Mouse (Mus musculus) megakaryocyte, adult 5-6 weeks (primary cell): ENCODE results near the gene Camsap1. TPM values are rescaled to one million over a fixed set of nuclear protein-coding genes. Genes with fewer than 3 reads are reported as not detected.

Source experiments
- ATAC-seq: 2 replicates; pipeline ENCODE4 v1.8.0; 2016; ENCODE audit warnings: mild to moderate bottlenecking, inconsistent platforms; ENCODE audit not compliant: poor library complexity, severe bottlenecking
- total RNA-seq, 2 experiments: library from RNA; stranded (forward) in 1 of 2; stranded (reverse) in 1 of 2; fragments of 153-499, 151-499 nt in 1 of 2; fragments of 221-1000, 200-1000 nt in 1 of 2; gene quantifications; 2 replicates each; pipeline versions ENCODE4 v1.2.3 to v1.2.4; 2015 to 2017

Camsap1 gene
- total RNA-seq (2015) (3.4 and 4.4 TPM in 2 replicates), total RNA-seq (2017) (10.2 and 24.2 TPM in 2 replicates)

DNA sequence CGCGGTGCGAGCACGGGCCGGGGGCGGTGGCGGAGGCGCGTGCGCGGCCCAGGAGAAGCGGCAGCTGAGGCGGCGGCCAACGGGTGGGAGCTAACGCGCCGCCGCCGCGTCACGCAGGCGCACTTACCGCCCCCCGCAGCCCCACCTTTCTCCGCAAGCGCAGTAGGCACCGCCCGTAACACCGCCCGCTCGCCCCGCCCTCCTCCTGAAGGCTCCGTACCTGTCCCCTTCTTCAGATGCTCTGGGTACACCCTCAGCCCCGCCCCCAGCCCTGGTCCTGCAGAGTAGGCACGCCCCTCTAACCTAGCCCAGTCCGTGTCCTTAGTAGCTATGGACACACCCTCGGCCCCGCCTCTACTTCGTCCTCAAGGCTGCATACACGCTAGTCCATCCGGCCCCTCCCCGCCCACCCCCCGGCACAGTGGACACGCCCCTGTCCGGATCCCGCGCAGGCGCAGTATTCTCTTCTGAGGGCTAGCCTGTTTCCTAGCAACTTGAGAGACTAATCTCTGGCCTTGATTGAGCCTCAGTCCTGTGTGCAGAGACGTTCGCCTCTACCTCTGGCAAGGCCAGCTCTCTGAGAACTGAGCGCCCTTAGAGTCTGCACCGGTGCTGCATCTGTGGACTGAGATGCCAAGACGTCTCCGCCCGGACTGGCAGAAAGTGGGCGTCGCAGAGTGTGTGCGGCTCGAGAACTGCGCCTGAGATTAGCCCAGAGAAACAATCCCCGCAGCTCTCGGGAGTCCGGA is at the start of gene Camsap1:
TSS of gene Camsap1 (minus strand) at position 124 of the 749 bp plus-strand sequence.
- peak; percentile 98 for ATAC-seq

DNA sequence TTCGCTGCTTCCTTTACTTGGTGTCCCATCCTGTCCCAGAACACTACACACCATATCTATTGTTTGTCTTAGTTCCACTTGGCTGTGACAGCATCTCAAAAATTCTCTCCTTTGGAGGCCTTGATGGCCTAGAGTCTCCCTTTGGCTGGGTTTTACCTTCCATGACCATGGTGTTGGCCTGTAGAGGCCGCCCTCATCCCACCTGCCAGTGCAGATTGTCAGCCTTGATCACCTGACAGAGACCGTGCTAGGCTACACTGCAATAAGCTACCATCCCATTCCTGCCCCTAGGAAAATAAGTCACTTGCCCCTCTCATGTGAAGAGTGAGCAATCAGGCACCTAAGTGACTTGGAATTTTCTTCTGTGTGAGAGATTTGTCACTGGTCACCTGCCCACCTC is 47.2 kb upstream of the Camsap1 start:
- ATAC-seq = no peak

DNA sequence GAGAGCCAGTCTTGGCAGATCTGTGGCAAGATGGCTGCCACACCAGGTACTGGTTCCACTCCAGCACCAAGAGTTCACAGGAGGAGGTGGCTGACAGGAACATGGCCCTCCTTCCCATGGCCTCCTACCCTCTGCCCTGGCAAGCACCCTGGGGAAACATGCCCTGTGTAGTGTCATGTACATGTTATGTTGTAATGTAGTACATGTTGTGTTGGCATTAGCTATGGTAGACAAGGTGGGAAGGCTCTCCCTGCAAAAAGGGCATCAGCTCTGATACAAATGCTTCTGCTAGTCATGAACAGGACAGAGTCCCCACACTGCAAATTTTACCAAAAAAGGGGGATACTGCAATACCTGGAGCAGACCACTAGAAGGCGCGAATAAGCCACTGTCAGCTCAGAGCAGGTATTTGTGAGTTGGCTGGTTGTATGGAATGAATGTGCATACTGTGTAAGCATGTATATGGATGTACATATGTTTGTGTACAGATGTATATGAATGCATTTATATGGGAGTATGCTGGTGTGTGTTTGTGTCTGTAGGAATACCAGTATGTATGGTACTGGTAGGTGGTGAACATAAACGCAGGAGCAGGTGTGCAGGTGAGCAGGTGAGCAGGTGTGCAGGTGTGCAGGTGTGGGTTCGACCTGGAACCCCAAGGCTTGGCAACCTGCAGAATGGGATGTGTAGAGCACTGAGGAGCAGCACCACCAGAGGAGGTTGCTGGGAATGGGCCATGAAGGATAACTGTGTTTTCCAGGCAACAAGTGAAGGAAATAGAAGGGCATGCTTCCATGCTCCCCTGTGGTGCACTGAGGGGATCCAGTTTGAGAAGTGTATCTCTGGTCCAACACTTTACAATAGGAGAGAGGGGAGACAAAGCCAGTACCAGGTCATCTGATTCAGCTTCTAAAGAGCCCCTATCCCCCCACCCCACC is 41.3 kb upstream of the Camsap1 start:
- ATAC-seq = no peak

DNA sequence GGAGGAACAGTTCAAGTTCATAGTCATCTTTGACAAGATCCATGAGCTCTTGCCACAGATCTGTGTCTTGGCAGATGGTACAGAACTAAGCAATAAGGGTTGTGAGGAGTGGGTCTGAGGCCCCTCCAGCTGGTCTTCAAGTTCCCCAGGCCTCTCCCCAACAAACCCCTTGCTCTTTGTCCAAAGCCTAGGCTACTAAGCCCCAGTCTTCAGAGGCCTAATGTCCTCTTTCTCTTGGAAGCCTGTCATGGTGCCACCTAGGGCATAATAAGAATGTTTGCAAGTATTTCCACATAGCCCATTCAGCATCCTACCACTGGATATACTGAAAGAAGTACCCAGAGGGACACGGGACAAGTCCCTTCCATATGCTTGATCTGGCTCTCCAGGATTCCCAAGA is 39.5 kb upstream of the Camsap1 start:
- no peak for ATAC-seq

DNA sequence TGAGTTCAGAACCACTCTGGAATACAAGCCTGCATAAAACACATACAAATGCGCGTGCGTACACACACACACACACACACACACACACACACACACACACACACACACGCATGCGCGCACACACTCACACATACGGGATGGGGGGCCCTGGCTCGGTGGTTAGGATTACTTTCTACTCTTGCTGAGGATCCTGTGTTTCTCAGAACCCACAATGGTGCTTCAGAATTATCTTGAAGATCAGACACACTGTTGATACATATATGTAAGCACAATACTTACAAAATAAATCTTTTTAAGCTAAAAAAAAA is 39.1 kb upstream of the Camsap1 start:
- ATAC-seq = no peak

DNA sequence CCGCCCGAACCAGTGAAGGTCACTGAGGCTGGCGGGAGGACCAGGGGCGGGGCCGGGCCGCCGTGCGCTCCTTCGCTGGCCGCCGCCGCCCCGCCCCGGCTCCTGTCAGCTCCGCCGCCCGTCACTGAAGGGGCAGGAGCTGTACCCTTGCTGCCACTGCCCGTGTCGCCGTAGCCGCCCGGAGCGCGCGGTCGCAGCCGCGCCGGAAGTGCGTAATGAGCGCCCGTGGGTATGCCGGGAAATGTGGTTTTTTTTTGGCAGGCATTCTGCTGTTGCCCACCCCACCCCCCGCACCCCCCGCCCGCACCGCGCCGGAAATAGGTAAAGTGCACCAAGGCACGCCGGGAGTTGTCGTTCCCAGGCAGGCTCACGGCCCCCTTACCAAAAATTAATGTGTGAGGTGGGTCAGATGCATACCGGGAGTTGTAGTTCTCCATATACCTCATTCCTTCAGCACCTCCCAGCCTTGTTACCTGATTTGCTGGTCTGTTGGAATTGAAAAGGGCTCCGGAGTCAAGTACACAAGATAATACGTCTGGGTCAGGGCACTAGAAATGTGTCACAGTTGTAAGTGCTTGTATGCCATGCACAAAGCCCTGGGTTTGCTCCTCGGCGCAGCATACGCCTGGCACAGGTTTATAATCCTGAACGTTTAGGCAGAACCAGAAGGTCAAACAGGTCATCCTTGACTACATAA is 38.6 kb upstream of the Camsap1 start, which contains the start of gene Ubac1:
TSS of gene Ubac1 (minus strand) at position 187 of the 697 bp plus-strand sequence.
- ATAC-seq = peak; percentile 94

DNA sequence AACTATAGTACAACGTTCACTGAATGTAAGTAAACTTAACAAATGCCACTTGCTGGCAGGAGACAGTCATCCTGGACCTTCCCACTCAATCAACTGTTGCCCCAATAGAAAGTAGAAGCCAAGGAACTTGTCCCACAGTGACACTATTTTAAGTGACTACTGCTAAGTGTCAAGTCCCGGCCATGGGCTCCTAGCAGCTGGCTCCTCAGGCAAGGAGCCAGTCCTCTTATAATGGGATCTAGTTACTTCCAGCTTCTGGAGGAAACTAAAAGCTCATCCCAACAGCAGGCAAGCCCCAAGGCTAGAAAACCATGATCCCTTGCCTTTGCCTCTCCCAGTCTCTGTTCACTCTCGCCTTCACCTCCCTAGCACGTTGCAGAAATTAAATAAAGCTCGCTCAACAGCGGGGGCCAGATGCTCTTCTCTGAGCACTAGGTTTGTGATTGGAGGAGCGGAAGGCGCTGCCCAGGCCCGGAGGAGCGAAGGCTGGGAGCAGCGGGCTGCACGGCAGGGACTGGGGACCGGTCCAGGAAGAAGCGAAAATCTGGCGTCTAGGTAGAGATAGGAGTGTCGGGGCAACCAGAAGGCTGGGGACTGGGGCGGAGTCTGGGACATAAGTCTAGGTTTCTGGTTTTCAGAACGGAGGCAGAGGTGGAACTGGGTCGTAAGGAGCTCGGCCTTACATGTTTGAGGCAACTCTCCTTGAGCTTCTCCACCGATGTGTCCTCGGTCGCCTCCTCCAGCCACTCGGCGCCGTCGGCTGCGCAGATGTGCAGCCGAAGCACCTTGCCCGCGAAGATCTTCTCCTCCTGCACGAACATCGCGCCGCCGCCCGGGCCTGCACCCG is 37.9 kb upstream of the Camsap1 start:
- peak; percentile 20 for ATAC-seq

DNA sequence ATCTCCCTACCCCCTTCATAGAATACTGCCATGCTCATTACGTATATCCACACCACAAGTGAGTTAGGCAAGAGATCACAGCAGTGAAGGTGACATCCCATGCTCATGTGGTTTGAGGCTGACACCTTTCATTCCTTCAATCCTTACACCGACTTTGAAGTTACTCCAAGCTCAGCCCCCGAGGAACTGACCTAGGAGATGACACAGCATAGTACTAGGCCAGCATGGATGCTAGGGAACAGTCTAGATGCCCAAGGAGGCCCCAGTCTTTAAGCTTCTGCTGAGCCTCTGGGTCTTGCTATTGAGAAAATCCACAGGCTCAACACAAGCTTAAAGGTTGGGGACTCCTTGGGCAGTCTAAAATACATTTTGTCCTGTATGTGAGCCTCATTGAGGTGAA is 36.8 kb upstream of the Camsap1 start:
- ATAC-seq = no peak

DNA sequence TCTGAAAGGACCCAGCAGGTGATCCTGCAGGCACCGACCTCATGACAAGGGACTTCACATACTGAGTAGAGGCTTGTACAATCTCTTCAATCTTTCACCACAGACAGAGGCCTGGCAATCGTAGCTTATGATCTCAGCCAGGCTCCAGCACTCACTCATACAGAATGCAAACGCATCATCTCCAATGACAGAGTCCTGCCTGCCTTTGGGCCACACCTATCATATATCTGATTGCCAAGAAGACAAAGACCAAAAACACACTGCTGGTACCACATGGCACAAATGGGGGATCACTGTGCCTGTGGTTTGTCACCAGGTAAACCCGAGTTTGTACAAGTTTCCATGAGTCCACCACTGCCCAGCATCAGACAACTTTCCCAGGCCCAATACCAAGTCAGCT is 34.2 kb upstream of the Camsap1 start:
- no peak for ATAC-seq

DNA sequence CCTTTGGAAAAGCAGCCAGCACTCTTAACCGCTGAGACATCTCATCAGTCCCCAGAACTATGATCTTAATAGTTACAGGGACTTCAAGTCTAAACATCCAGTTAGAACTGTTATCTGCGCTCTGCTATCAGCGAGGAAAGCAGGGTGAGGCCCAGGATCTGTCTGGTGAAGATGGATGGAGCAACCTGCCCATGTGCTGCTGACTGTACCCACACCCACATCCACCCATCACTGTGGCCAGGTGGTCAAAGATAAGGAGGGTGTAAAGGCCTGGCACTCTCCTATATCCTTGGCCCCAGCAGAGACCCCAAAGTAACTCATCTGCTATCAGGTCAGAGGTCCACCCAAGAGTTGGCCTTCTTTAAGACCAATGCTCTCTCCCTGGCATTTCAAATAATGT is 30.6 kb upstream of the Camsap1 start:
- peak; percentile 56 for ATAC-seq

DNA sequence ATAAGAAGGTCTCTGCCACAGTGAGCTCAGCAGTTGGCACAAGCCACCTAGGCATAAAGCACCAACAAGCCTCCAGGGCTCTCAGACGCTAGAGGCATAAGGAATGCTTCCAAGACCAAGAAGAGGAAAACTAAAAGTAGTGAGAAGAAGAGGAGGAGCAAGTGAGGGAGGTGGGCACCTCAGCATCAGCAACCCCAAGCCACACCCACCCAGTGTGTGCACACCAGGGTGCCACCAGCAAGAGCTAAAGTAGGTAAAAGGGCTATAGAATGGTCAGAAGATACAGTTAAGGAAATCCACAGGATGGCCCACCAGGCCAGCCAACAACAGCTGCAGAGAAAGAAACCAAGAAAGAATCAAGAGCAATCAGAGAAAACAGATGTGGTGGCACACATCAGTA is 28.3 kb upstream of the Camsap1 start:
- no peak for ATAC-seq

DNA sequence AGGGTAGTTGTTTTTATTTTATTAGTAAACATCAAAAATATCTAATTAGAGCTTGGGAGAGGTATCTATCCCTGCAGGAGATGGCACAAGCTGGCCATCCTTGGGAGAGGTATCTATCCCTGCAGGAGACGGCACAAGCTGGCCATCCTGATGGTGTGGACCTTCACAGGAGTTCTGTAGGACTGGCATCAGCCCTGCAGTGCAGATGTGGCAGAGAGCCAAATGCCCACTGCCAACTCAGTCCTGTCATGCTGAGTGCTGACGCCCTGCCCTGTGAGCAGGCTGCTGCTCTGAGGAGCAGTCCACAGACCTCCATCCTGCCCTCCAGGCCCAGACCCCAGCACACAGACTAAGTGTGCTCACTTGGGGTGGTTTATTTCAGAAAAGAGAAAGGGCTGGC is 18.9 kb upstream of the Camsap1 start:
- no peak for ATAC-seq

DNA sequence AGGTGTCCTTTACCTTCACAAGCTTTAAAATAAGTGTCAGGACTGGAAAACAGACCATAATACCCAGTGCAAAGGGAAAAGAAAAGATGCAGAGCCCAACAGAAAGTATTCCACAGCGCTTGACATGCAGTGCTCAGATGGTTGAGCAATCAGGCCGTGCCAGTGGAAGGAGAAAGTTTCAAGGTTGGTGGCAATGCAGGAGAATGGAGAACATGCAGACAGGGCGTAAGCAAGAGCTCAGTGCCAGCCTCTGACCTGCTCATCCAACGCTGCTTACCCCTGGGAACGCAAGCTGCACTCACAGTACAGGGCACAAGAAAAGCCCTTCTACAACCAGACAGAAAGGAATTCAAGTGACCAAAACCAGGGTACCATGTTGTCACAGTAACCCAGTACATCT is 18.1 kb upstream of the Camsap1 start:
- ATAC-seq = no peak

DNA sequence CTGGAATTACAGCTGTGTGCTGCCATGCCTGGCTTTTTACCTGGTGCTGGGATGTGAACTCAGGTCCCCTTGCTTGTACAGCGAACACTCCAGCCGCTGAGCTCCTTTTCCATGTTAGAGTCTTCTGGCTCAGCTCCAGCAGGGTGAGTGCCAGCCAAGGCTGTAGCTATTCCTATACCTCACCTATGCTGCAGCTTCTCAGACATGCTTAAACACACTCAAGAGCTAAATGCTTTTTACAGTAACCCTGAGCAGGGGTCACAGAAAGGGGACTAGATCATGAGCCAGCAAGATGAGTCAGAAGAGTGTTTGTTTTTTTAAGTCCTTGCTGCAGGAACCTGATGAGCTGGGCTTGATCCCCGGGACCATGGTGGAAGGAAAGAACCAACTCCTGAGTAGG is 14.6 kb upstream of the Camsap1 start:
- no peak for ATAC-seq

DNA sequence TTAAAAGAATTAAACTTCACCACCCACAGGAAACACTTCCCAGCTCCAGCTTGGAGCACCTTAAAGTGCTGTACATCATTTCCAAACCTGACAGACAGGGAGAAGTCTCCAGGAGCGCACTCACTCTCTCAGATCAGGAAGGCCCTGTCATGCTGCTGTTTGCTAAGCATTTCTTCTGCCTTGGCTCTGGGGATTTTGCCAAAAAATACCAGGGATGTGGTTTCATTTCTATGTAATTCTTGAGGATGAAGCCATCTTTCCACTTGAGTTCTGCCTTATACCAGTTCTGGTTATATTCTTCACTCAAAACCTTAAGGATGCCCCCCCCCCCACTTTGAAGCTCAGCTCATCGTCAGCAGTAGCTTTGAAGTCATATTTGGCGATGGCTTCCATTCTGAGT is 11.7 kb upstream of the Camsap1 start:
- ATAC-seq = no peak

DNA sequence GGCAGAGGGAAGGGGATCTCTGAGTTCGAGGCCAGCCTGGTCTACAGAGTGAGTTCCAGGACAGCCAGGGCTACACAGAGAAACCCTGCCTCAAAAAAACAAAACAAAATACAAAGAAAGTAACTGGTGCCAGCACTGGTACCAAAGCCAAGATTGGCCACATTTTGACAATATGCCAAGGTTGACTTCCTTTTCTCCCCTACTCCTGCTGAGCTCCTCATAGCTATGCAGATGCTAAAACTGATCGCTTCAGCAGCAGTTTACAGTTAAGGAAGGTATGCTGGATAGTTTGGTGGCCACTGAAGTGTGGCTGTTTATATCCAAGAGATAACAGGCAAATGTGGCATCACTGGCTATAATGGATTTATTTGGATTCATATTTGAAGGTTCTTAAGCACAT is 9.2 kb upstream of the Camsap1 start:
- ATAC-seq = no peak

DNA sequence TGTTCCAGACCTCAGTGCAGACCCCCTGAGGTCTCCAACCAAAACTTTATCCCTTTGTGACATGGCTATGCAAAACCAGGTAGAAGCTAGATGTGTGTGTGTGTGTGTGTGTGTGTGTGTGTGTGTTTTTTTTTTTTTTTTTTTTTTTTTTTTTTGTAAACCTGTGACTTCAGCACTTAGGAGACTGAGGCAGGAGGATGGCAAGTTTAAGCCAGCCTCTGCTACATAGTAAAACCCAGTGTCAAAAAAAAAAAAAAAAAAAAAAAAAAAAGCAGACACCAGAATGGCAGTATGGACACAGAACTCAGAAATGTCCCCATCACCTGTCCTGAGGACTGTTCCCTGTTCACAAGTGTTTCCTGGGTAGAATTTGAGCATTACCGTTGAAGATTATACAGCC is 6.6 kb upstream of the Camsap1 start:
- ATAC-seq = no peak

DNA sequence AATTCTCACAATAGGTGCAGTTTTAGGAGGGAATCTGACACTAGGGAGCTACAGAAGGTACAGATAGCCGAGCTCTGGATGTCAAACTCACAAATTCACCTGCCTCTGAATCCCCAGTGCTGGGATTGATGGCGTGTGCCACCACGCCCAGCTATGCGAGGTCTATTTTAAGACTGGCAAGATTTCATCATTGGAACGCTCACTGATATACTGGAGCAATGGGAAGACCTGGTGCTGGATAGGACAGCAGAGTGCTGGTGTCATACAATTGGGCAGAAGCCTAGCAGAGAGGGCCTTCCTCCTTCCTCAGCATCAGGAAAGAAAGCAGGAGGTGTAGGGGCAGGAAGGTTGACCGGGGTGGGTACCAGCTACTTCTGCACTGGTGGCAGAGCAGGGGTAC is 4.7 kb upstream of the Camsap1 start:
- no peak for ATAC-seq

DNA sequence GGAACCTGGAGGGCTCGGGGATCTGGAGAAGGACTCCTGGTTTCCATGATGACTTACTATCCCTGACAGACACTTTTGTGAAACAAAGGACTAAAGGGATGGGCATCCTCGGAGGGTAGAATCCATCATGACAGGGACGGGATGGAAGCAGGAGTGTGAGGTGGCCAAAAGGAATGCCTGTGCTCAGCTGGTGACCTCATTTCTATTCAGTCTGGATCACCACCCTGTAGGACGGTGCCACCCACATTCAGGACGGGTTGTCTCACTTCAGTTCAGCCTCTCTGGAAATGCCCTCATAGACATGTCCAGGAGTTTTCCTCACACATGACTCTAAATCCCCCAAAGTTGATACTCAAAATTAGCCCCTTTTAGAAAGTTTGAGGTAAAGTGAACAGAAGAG is 3.5 kb upstream of the Camsap1 start:
- no peak for ATAC-seq

DNA sequence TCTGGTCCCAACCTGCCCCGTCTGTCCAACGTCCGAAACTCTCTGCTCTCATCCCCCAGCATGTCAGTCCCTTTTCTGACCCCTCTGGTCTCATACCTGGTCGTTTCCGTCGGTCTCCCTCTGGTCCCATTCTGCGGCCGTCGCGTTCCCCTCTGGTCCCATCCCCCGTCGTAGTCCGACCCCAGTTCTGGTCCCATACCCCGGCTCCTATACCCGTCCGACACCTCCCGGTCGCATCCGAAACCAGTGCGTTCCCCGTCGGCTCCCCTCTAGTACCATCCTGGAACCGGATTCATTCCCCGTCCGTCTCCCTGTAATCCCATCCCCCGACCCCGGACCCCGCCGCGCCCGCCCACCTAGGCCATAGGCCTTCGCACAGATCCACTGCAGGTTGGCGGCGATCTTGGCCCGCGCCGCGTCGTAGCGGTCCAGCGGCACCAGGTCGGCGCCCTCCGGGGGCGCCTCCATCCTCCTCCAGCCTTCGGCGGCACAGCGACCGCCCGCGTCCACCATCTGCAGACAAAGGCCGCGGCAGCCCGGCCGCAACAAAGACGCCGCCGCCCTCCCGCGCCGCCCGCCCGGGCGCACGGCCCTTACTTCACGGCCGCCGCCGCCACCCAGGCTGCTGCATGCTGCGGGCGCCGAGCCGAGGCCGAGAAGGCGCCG is 523 bp downstream of the Camsap1 start:
- no peak for ATAC-seq
